Mouse (Mus musculus) ES-Bruce4 (cell line): ENCODE data around the gene Pla2g16.

Experiments
- CTCF ChIP-seq: IDR thresholded peaks from one replicate; pipeline ENCODE4 v1.8.1; 2011; ENCODE audit warnings: low read depth, low read length
- EP300 ChIP-seq: IDR thresholded peaks from 2 replicates; pipeline ENCODE4 v1.6.1; 2011; ENCODE audit warnings: low read depth, low read length; ENCODE audit not compliant: insufficient read depth

- TF ChIP-seq CTCF (no peak), EP300 (no peak)
These were observed 34.0 kb upstream of the Pla2g16 start for GRCm38 (mm10) chr19:7523292-7523691.
